Mouse (Mus musculus): ENCODE measurements around the gene Sec24b.

GRCm38 (mm10) chr3:130080666-130081065, 19.3 kb upstream of the Sec24b start:
- TF ChIP-seq CTCF (IDR thresholded peaks at IDR 0.05; ENCODE audit: low read depth, low read length) (no peak), GATA1 (IDR thresholded peaks at IDR 0.05; ENCODE audit: borderline replicate concordance, low read length) (no peak), GATA2 (IDR thresholded peaks at IDR 0.05; ENCODE audit: borderline replicate concordance, low read depth, low read length) (no peak), POLR2AphosphoS5 (IDR thresholded peaks at IDR 0.05; ENCODE audit: insufficient replicate concordance, low read depth, low read length) (no peak)

All from G1E (cell line).